Mouse (Mus musculus) neural tube, embryonic 12.5 days (tissue): ENCODE measurements around the gene Coro2b. TPM values are rescaled to one million over a fixed set of nuclear protein-coding genes. Genes with fewer than 3 reads are reported as not detected.

Source experiments
- ATAC-seq: fragments of 200-750 bp; cut with Nextera tagmentation; 2 replicates; pipeline ENCODE4 v1.8.0; 2017; ENCODE audit warnings: low read depth, mild to moderate bottlenecking, moderate TSS enrichment, moderate library complexity; ENCODE audit not compliant: low FRiP score
- H3K27ac ChIP-seq: fragments of 300-500 bp; sonication (generic); 2 replicates; pipeline ENCODE4 v1.5.1; 2016
- H3K27me3 ChIP-seq: fragments of 300-500 bp; sonication (generic); replicated peaks from 2 replicates; pipeline ENCODE4 v1.6.1; 2016; ENCODE audit warnings: mild to moderate bottlenecking
- H3K36me3 ChIP-seq: fragments of 300-500 bp; sonication (generic); 2 replicates; pipeline ENCODE4 v1.6.1; 2016; ENCODE audit warnings: mild to moderate bottlenecking
- H3K4me1 ChIP-seq: fragments of 300-500 bp; sonication (generic); 2 replicates; pipeline ENCODE4 v1.6.1; 2016
- H3K4me2 ChIP-seq: fragments of 300-500 bp; sonication (generic); replicated peaks from 2 replicates; pipeline ENCODE4 v1.6.1; 2016; ENCODE audit warnings: mild to moderate bottlenecking
- H3K4me3 ChIP-seq: fragments of 300-500 bp; sonication (generic); 2 replicates; pipeline ENCODE4 v1.5.1; 2016
- H3K9ac ChIP-seq: fragments of 300-500 bp; sonication (generic); 2 replicates; pipeline ENCODE4 v1.6.1; 2016; ENCODE audit warnings: mild to moderate bottlenecking
- H3K9me3 ChIP-seq: fragments of 300-500 bp; sonication (generic); 2 replicates; pipeline ENCODE4 v1.6.1; 2016; ENCODE audit warnings: mild to moderate bottlenecking
- WGBS: fragments of 180-500 bp; shearing (Covaris S2); methylation state at CpG from one replicate; pipeline ENCODE4 v1.1.7; 2016; 5-methylcytosine and 5-hydroxymethylcytosine counted together
- polyA plus RNA-seq: library from polyadenylated mRNA; unstranded; fragments of >200 nt; fragmentation: Nextera tagmentation; extraction: Ambion mirVana; gene quantifications from 2 replicates; pipeline ENCODE4 v1.2.1, GENCODE M21; 2016

The Coro2b gene
- polyA plus RNA-seq, 1 experiment from 2014 or later: 45.1 TPM

DNA sequence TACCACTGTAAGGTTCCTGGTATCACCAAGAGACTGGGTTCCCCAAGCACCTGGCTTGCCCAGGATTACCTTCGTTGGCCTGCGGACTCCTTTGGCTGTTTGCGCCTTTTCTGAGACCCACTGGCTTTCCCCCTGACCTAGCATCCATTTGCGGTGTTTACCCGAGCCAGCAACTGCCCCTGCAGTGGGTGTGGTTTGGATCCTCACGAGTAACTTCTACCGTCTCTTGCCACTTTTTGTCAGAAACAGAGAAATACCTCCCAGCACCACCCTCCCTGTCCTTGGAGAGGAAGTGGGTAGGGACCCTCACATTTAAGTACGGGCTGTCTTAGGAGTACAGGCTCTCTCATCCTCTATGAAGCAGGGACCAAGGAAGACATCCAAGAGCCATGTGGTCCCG lies 166.7 kb downstream of the Coro2b start:
- H3K4me2 ChIP-seq: no peak overlapping the region
- H3K27me3 ChIP-seq: no peaks in the 10 kb centered on the region
- no peak overlapping the region for H3K9ac ChIP-seq
- H3K4me3 ChIP-seq: no peak overlapping the region
- H3K27ac ChIP-seq: no peak overlapping the region
- 83% methylated on average over 9 of the region's 9 CpGs for WGBS
- H3K9me3 ChIP-seq: no peaks in the 10 kb centered on the region
- H3K4me1 ChIP-seq: peaks cover 61% of the 10 kb centered on the region
- peaks cover 27% of the 10 kb centered on the region for H3K36me3 ChIP-seq
- no peak for ATAC-seq

Other genes with a start within 250 kb of the Coro2b start
- gene Anp32a, start 195.8 kb downstream of the Coro2b start, polyA plus RNA-seq: 149 and 186 TPM in 2 replicates
- 2.0 TPM in 2 replicates for gene Itga11, start 140.8 kb upstream of the Coro2b start, polyA plus RNA-seq